Mouse (Mus musculus) E14TG2a.4 (cell line): Measurements from ENCODE around the gene Dclre1b.
A peak's percentile ranks its signal among the peaks of the same experiment; 100 is the strongest.

Experiments used
- H3K27me3 ChIP-seq: 2 replicates; pipeline ENCODE4 v1.6.1; 2014; ENCODE audit warnings: low read length, control low read depth; ENCODE audit not compliant: insufficient read depth
- H3K36me3 ChIP-seq: 2 replicates; pipeline ENCODE4 v1.6.1; 2014; ENCODE audit warnings: low read length, control low read depth; ENCODE audit not compliant: insufficient read depth
- H3K4me1 ChIP-seq: replicated peaks from 2 replicates; pipeline ENCODE4 v1.6.1; 2014; ENCODE audit warnings: low read depth, low read length, control low read depth
- H3K4me3 ChIP-seq: replicated peaks from 2 replicates; pipeline ENCODE4 v1.5.1; 2014; ENCODE audit warnings: mild to moderate bottlenecking, low read length
- H3K9me3 ChIP-seq: 2 replicates; pipeline ENCODE4 v1.6.1; 2014; ENCODE audit warnings: low read length, control low read depth
- CTCF ChIP-seq: conservative IDR thresholded peaks from 2 replicates; pipeline ENCODE4 v1.5.1; 2014; ENCODE audit warnings: low read length
- NANOG ChIP-seq: IDR thresholded peaks from 2 replicates; pipeline ENCODE4 v1.6.1; 2014; ENCODE audit warnings: borderline replicate concordance, low read length, mixed read lengths
- POU5F1 ChIP-seq: IDR thresholded peaks from 2 replicates; pipeline ENCODE4 v1.6.1; 2014; ENCODE audit warnings: low read length, borderline replicate concordance

Dclre1b gene

DNA sequence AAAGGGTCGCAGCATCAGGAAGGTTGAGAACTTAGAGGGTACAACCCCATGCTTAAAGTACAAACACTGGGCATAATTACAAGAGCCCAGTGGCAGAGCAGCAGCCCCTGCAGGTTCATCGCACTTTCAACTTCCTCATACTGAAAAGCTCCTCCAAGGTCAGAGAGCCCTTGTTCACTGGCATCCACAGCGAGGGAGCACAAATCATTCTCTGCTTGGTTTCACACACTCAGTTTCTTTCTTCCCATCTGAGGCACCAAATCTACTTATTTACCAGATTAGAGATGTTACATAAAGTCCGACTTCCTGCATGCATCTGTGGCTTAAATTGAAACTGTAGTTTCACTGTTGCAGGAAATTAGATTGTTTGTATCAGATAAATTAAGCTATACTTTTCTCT is 36.4 kb downstream of the Dclre1b start:
- H3K36me3 ChIP-seq, result peaks cover 53% of the 10 kb centered on the region
- H3K4me3 ChIP-seq, result no peak overlapping the region
- H3K4me1 ChIP-seq, result peaks cover 76% of the 10 kb centered on the region
- H3K27me3 ChIP-seq, result no peaks in the 10 kb centered on the region
- TF ChIP-seq NANOG (no peak), CTCF (no peak), POU5F1 (no peak)
- no peaks in the 10 kb centered on the region for H3K9me3 ChIP-seq

DNA sequence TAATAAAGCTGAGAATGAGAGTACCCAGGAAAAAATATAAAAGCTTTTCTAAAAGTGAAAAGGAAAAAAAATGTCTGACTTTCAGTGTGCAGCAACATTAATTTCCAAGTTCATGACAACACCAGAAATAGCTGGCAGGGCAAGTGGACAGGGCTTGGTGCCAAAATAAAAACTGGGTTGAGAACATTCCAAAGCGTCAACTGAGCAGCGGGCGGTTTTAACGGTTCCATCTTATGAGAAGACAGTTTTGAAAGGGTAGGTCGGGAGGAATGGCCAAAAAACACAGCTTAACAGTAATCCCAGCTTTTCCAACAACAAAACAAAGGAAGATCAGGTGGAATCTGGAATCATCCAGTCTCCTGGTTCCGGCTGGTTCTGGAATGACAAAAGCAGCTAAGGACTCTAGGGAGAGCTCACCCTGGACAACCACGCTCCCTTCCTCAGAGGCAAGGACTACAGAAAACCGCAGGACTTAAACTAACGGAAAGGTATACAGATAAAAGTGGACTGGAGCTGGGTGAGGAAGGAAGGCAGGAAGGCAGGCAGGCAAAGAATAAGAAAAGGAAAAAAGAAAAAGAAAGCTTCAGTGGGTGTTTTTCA is 37.6 kb downstream of the Dclre1b start:
- Histone ChIP-seq H3K4me3 (peak overlapping the region; percentile 7; the same call in 1 of the 2 replicates), H3K9me3 (no peaks in the 10 kb centered on the region), H3K36me3 (peaks cover 41% of the 10 kb centered on the region), H3K27me3 (no peaks in the 10 kb centered on the region), H3K4me1 (peaks cover 76% of the 10 kb centered on the region)
- no peak for TF ChIP-seq POU5F1
- TF ChIP-seq NANOG, result peak; percentile 13; the same call in 1 of the 2 replicates
- TF ChIP-seq CTCF, result no peak

- Histone ChIP-seq H3K9me3 (no peaks in the 10 kb centered on the region), H3K27me3 (no peaks in the 10 kb centered on the region), H3K36me3 (peaks cover 52% of the 10 kb centered on the region), H3K4me1 (peaks cover 65% of the 10 kb centered on the region), H3K4me3 (no peak overlapping the region)
- TF ChIP-seq NANOG, result no peak
Measured at GRCm38 (mm10) chr3:103766789-103767188, 42.5 kb downstream of the Dclre1b start.

DNA sequence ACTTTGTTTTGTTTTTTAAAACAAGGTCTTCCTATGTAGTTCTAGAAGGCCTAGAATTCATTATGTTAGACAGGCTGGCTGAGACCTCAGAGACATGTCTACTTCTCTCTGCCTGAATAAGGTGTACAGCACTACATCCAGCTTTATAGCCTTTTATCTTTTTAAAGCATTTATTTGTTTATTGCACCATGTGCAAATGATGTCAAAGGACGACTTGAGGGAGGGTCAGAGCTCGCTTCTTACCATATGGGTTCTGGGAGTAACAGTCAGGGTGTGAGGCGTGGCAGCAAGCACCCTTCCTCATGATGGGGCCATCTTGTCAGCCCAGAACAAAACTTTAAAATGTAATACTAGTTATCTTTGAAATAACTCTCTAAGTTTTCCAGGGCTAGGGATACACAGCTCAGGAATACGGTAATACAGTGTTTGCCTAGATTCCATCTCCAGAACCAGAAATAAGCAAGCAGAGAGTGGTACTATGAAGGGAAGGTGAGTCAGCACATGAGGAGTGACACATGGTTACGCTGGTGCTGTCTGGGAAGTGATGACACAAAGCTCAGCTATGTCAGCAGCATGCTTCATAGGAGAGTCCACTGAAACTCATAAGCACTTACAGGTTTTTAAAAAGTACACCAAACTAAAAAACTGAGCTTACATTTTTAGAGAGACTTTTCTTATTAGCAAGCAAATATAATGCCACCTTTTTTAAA is 49.8 kb downstream of the Dclre1b start:
- no peaks in the 10 kb centered on the region for H3K9me3 ChIP-seq
- H3K4me1 ChIP-seq, result peaks cover 67% of the 10 kb centered on the region
- H3K36me3 ChIP-seq, result peaks cover 71% of the 10 kb centered on the region
- H3K4me3 ChIP-seq, result no peak overlapping the region
- TF ChIP-seq CTCF (no peak), NANOG (no peak), POU5F1 (no peak)
- H3K27me3 ChIP-seq, result no peaks in the 10 kb centered on the region

DNA sequence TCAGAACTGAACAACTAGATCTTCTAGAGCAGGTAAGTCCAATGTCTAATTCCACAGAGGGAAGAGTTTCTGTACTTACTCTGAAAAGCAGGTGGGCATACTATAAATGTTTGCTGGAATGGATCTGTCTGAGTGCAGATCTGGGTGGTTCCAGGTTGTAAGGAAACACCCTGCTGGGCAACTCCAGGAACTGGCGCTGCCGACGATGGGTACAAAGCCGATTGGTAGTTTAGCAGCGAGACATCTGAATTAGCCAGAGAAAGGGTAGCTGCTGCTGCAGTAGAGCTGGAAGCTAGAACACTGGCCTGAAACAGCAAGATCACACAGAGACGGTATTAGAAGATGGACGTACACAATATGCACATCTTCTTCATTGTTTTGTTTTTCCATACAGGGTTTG is 50.8 kb downstream of the Dclre1b start:
- H3K4me3 ChIP-seq, result no peak overlapping the region
- no peak for TF ChIP-seq POU5F1
- TF ChIP-seq NANOG, result no peak
- 0 out of 2 replicates have a peak, but pooled peaks have one; percentile 4 for TF ChIP-seq CTCF

DNA sequence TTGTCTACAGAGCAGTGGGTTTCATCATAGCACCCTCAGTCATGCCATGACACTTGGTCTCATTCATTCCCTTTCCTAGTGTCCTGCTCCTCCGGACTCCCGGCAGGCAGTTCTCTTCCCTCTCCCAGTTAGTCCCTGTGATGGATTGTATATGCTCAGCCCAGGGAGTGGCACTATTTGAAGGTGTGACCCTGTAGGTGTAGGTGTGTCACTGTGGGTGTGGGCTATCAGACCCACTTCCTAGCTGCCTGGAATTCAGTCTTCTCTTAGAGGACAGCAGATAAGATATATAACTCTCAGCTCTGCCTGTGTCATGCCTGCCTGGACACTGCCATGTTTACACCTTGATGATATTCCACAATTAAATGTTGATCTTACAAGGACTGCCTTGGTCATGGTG is 52.3 kb downstream of the Dclre1b start:
- Histone ChIP-seq H3K36me3 (peaks cover 75% of the 10 kb centered on the region), H3K4me1 (peaks cover 62% of the 10 kb centered on the region), H3K4me3 (no peak overlapping the region), H3K27me3 (no peaks in the 10 kb centered on the region), H3K9me3 (no peaks in the 10 kb centered on the region)
- TF ChIP-seq CTCF, result no peak
- TF ChIP-seq NANOG, result no peak

More for the DNA sequence above, 50.8 kb downstream of the Dclre1b start:
- Histone ChIP-seq H3K27me3 (no peaks in the 10 kb centered on the region), H3K4me1 (peaks cover 67% of the 10 kb centered on the region), H3K36me3 (peaks cover 71% of the 10 kb centered on the region), H3K9me3 (no peaks in the 10 kb centered on the region)

DNA sequence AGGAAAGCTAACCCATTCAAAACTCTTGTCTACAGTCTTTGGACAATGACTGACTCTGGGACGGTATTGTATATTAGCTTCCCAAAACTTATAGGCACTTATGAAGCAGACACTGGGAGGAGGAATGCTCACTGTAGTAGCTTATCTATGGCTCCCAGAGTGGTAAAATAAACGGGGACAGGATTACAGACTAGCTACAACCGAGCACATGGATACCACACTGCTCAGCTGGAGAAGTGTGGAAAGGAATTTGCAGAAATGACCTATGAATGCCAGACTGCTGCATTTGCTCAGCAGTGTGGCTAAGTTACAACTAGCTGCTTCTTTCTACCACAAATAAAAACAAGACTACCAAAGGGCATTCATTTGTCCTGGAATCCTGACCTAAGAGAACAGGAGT is 53.9 kb downstream of the Dclre1b start:
- peaks cover 84% of the 10 kb centered on the region for H3K36me3 ChIP-seq
- H3K4me1 ChIP-seq, result peaks cover 48% of the 10 kb centered on the region
- H3K27me3 ChIP-seq, result no peaks in the 10 kb centered on the region
- no peak for TF ChIP-seq NANOG
- no peak for TF ChIP-seq CTCF
- no peak for TF ChIP-seq POU5F1
- no peaks in the 10 kb centered on the region for H3K9me3 ChIP-seq
- H3K4me3 ChIP-seq, result no peak overlapping the region

DNA sequence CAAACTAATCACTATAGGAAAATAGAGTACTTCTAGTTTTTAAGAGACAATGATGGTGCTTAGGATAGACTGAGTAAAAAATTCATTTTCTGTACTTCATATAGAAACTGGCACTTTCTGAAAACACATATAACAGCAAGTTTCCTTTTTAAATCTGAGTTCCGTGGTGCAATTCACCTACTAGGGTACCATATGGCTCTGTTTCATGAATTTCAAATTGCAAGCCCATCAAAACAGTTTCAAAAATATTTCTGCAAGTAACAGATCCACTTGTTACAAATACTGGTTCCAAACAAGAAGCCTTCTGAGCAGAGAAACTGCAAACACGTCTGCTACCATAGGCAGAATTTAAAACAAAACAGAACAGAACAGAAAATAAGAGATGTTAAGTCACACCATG is 57.7 kb downstream of the Dclre1b start:
- no peaks in the 10 kb centered on the region for H3K27me3 ChIP-seq

More for the DNA sequence above, 57.7 kb downstream of the Dclre1b start:
- H3K4me3 ChIP-seq, result no peak overlapping the region
- H3K9me3 ChIP-seq, result no peaks in the 10 kb centered on the region
- peaks cover 90% of the 10 kb centered on the region for H3K36me3 ChIP-seq
- TF ChIP-seq POU5F1, result no peak
- TF ChIP-seq NANOG, result no peak
- TF ChIP-seq CTCF, result no peak
- peaks cover 12% of the 10 kb centered on the region for H3K4me1 ChIP-seq
